Mouse (Mus musculus) liver, postnatal 0 days (tissue): ENCODE data around the gene Adamts14.

Source experiments
- CTCF ChIP-seq: sonication (generic); IDR thresholded peaks from 2 replicates; pipeline ENCODE4 v1.5.1; 2016; ENCODE audit warnings: antibody characterized with exemption, low read depth
- EP300 ChIP-seq: IDR thresholded peaks from 2 replicates; pipeline ENCODE4 v1.6.1; 2016; ENCODE audit warnings: antibody characterized with exemption, low read depth, mild to moderate bottlenecking

DNA sequence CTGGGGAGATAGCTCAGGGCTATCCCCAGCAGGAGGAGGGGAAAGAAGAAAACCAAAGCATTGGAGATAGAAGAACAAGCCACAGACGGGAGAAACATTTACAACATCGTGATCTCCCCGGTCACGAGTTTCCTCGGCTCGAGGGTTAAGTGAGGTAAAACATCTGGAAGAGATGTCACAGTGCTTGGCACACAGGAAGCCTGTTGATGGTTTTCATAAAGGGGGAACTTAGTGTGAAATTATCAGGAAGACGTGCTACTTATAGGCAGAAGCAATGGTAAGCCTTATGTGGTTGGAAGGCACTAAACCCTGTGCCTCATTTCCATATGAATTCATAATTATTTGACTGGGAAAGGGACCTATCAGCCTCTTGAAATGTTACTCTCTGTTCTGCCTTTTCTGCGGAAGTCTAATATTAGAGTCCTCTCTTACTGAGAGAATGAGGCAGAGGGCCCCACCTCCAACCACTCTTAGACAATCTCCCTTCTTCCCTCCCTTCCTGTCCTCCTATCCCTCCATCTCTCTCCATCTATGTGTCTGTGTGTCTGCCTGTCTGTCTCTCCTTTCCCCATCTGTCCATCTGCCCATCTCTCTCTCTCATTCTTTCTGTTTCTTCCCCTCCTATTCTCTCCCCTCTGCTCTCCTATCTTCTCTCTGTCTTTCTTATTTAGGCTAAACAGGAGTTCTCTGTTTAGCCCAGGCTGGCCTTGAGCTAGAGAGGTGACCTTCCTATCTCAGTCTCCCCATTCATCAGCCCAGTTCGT, 105.7 kb downstream of the Adamts14 start:
- TF ChIP-seq CTCF, result no peak
- no peak for TF ChIP-seq EP300
